Mouse (Mus musculus) lung, embryonic 14.5 days (tissue): ENCODE data around the gene Tent4a. TPM values are rescaled to one million over a fixed set of nuclear protein-coding genes. Genes with fewer than 3 reads are reported as not detected.

Source experiments
- ATAC-seq: fragments of 200-750 bp; cut with Nextera tagmentation; 2 replicates; pipeline ENCODE4 v1.8.0; 2017; ENCODE audit warnings: mild to moderate bottlenecking, moderate TSS enrichment, moderate library complexity; ENCODE audit not compliant: insufficient read depth
- DNase-seq: peaks from one replicate; pipeline ENCODE4 v3.0.0-alpha.2; 2015
- H3K27ac ChIP-seq: fragments of 300-500 bp; sonication (generic); 2 replicates; pipeline ENCODE4 v1.5.1; 2014; ENCODE audit warnings: low read depth, mild to moderate bottlenecking, moderate library complexity
- H3K27me3 ChIP-seq: fragments of 300-500 bp; sonication (generic); 2 replicates; pipeline ENCODE4 v1.6.1; 2014; ENCODE audit warnings: low read length, control low read depth; ENCODE audit not compliant: insufficient read depth
- H3K36me3 ChIP-seq: fragments of 300-500 bp; sonication (generic); 2 replicates; pipeline ENCODE4 v1.6.1; 2014; ENCODE audit warnings: control low read depth; ENCODE audit not compliant: insufficient read depth
- H3K4me1 ChIP-seq: fragments of 300-500 bp; sonication (generic); 2 replicates; pipeline ENCODE4 v1.6.1; 2014; ENCODE audit warnings: antibody characterized with exemption, control low read depth; ENCODE audit not compliant: insufficient read depth
- H3K4me2 ChIP-seq: fragments of 300-500 bp; sonication (generic); 2 replicates; pipeline ENCODE4 v1.6.1; 2014; ENCODE audit warnings: mild to moderate bottlenecking
- H3K4me3 ChIP-seq: fragments of 300-500 bp; sonication (generic); 2 replicates; pipeline ENCODE4 v1.5.1; 2014; ENCODE audit warnings: low read depth, low read length
- H3K9ac ChIP-seq: fragments of 300-500 bp; sonication (generic); 2 replicates; pipeline ENCODE4 v1.6.1; 2014
- H3K9me3 ChIP-seq: fragments of 300-500 bp; sonication (generic); 2 replicates; pipeline ENCODE4 v1.6.1; 2016; ENCODE audit warnings: low read depth, low read length, control low read depth
- CTCF ChIP-seq: IDR thresholded peaks from 2 replicates; pipeline ENCODE4 v1.5.1; 2016; ENCODE audit warnings: antibody characterized with exemption, low read depth
- WGBS: fragments of 180-500 bp; shearing (Covaris S2); extraction: QIAGEN DNeasy Blood & Tissue Kit; methylation state at CpG from one replicate; pipeline ENCODE4 v1.1.7; 2014; 5-methylcytosine and 5-hydroxymethylcytosine counted together
- polyA plus RNA-seq: library from polyadenylated mRNA; unstranded; fragments of >200 nt; fragmentation: Nextera tagmentation; extraction: Ambion mirVana; gene quantifications from 2 replicates; pipeline ENCODE4 v1.2.1, GENCODE M21; 2014

Gene Tent4a
- polyA plus RNA-seq, 1 experiment from 2014 or later: 8.9 TPM

DNA sequence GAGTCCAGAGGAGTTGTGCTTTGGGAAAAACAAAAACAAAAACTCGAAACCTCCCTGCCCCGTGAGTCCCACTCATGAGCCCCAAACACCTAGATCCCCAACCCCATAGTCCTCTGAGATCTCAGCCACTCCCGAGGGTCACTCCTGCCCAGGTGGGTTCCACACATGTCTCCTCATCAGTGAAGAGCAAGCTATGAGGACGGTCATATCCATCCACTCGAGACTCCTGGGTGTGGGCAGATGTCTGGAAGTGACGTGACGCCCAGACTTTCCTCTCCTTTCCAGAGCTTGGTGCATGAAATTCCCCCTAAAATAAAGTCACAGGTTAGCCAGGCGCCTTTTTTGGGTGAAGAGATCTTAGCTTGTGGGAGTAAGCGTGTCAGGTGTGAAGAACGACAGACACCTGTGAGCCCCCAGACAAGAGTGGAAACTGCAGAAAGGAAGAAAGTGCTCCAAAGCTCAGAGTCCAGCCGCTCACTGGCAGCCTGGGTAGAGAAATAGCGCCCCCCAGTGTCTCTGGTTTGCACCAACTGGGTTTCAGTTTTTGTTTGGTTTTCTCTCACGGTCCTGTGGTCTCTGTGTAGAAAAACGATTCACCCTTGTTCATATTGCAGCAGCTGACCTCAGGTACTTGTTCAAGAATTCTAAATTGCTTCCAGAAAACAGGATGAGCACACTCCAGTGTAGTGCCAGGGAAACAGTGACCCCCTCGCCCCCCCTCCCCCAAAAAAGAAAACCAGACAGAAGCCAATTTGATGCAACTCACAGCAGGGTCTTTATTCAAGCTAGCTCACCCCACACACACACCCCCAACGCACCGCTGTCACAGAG, 73.6 kb downstream of the Tent4a start:
- DNase-seq: peak; percentile 91
- peak; percentile 79 for TF ChIP-seq CTCF
- Histone ChIP-seq H3K27me3 (no peaks in the 10 kb centered on the region), H3K4me3 (no peak overlapping the region), H3K9me3 (no peaks in the 10 kb centered on the region), H3K4me2 (peak overlapping the region; percentile 43), H3K27ac (peak overlapping the region; percentile 44), H3K9ac (no peak overlapping the region), H3K36me3 (no peaks in the 10 kb centered on the region), H3K4me1 (0 out of 2 replicates have a peak, but pooled peaks cover 3% of the 10 kb centered on the region)
- peak; percentile 50 for ATAC-seq
- WGBS: 27% methylated on average over 17 of the region's 17 CpGs

DNA sequence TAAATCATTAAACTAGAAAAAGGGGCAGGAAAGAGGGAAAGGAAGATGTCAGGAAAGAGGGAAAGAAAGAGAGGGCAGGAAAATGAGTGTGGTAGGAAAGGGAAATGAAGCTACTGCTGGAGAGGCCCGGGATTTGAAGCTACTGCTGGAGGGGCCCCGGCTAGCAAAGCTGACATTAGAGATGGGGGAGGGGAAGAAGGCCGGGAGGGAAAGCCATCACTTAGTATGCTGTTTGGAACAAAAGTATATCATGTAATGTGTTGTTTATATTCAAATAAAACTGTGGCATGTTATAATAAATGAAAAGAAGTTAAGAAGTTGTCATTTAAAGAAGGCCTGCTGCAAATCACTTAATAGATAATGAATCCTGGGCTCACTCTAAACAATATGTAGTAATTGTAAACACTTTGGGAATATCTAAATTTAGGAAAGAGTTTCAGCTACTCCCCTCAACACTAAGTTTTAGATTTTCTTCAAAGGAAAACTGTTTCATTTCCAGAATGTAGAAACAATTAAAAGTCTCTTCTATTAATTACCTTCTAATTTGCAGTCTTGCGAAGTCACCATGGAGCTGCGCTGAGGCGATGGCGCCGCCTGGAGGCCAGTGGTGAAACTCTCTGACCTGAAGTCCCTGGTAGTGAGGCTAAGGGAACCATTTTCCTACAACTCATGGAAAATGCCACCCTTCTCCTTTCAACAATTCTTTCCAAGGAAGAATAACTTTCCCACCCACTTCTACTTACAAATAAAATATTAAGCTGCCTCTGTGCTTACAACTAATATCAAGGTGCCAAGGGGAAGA, 74.6 kb downstream of the Tent4a start:
- Histone ChIP-seq H3K4me3 (no peak overlapping the region), H3K4me2 (no peak overlapping the region)
- DNase-seq: peak; percentile 92

DNA sequence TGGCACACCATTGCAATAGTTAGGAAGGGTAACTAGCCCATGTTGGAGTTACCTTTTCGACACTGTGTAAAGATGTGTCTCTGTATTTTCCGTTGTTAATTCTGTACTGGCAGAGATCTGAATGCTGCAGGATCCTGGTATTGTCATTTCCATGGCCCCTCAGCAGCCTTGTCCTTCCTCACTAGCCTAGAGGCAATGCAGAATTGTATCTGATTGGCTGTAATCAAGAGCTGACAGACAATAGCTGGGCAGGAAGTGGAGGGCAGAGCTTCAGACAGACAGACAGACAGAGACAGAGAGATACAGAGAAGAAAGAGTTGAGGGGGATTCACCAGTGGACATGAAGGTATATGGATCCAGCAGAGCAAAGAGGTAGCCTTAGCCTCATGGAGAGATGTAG, 75.5 kb downstream of the Tent4a start:
- no peaks in the 10 kb centered on the region for H3K36me3 ChIP-seq
- WGBS: 83% methylated on average over 2 of the region's 2 CpGs
- no peaks in the 10 kb centered on the region for H3K9me3 ChIP-seq
- no peak for TF ChIP-seq CTCF
- no peak overlapping the region for H3K9ac ChIP-seq
- no peak overlapping the region for H3K4me2 ChIP-seq
- no peak for ATAC-seq
- no peak overlapping the region for H3K4me3 ChIP-seq
- DNase-seq: no peak
- H3K27me3 ChIP-seq: no peaks in the 10 kb centered on the region
- H3K4me1 ChIP-seq: 0 out of 2 replicates have a peak, but pooled peaks cover 3% of the 10 kb centered on the region
- peak overlapping the region; percentile 45; the same call in 1 of the 2 replicates for H3K27ac ChIP-seq

More for the DNA sequence above, 74.6 kb downstream of the Tent4a start:
- peak; percentile 91 for TF ChIP-seq CTCF
- H3K36me3 ChIP-seq: no peaks in the 10 kb centered on the region
- no peaks in the 10 kb centered on the region for H3K27me3 ChIP-seq
- WGBS: 9% methylated on average over 8 of the region's 8 CpGs
- no peaks in the 10 kb centered on the region for H3K9me3 ChIP-seq
- no peak overlapping the region for H3K9ac ChIP-seq
- H3K27ac ChIP-seq: peak overlapping the region; percentile 44
- ATAC-seq: peak; percentile 83
- H3K4me1 ChIP-seq: 0 out of 2 replicates have a peak, but pooled peaks cover 3% of the 10 kb centered on the region

DNA sequence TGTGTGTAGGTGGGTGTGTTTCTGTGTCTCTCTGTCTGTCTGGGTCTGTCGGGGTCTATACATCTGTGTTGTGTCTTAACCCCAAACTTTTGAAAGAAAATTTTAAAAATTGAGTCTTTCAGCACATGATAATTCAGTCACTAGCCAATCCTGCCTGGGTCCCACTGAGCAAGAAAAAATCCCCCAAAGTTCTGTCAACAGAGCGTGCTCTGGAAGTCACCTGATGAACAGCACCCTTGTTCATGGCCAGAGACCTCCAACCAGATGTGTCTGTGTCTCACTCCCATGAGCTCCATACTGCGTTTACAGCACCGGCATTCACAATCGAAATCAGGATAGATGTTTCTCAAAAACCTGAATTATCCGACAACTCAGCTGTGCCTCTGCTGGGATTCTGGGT, 76.0 kb downstream of the Tent4a start:
- H3K4me3 ChIP-seq: no peak overlapping the region
- H3K36me3 ChIP-seq: no peaks in the 10 kb centered on the region
- H3K9ac ChIP-seq: no peak overlapping the region
- 87% methylated on average over 6 of the region's 6 CpGs for WGBS
- no peak for DNase-seq
- H3K4me2 ChIP-seq: no peak overlapping the region
- H3K4me1 ChIP-seq: 0 out of 2 replicates have a peak, but pooled peaks cover 3% of the 10 kb centered on the region
- no peaks in the 10 kb centered on the region for H3K27me3 ChIP-seq
- H3K9me3 ChIP-seq: no peaks in the 10 kb centered on the region
- TF ChIP-seq CTCF: no peak
- no peak for ATAC-seq
- H3K27ac ChIP-seq: no peak overlapping the region

DNA sequence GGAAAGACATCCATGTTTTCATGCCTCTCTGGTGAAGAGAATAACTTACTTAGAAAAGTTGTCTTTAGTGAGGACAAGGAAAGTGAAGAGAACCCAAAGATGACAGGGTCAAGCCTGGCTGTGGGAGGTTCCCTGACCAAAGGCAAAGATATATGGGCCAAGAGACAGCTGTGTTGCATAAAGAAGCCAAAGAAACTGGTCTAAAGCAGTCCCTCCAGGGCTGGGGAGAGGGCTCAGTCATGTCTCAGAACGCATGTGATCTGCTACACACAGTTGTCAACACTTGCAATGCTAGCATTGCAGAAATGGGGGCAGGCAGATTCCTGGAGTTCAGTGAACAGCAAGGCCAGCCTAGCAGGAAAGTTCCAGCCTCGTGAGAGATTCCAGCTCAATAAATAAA, 77.3 kb downstream of the Tent4a start:
- H3K4me3 ChIP-seq: no peak overlapping the region
- H3K27me3 ChIP-seq: no peaks in the 10 kb centered on the region
- WGBS: 41% methylated on average over 2 of the region's 2 CpGs
- H3K9me3 ChIP-seq: no peaks in the 10 kb centered on the region
- no peaks in the 10 kb centered on the region for H3K36me3 ChIP-seq
- DNase-seq (peak; percentile 55), ATAC-seq (no peak)
- H3K4me2 ChIP-seq: no peak overlapping the region
- no peak overlapping the region for H3K9ac ChIP-seq
- TF ChIP-seq CTCF: no peak
- H3K27ac ChIP-seq: no peak overlapping the region; the same call in 1 of the 2 replicates
- H3K4me1 ChIP-seq: 0 out of 2 replicates have a peak, but pooled peaks cover 3% of the 10 kb centered on the region

DNA sequence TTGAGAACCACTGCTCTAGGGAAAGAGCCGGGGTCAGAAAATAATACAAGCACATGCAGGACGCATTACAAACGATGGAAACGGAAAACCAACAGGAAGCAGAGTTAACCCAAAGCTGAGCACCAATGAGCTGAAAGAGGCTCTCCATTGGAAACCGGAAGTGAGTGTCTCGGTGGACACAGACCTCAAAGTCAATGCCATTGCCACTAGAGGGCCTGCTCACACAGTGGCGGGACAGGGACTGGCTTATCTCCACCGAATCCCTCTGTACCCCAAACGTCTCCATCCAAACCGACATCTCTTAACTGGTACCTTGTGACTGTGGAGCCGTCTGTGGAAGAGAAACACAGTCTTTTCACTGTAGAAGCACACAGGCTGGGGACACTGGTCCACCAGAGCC, 77.8 kb downstream of the Tent4a start:
- no peaks in the 10 kb centered on the region for H3K36me3 ChIP-seq
- WGBS: 73% methylated on average over 11 of the region's 11 CpGs
- no peaks in the 10 kb centered on the region for H3K27me3 ChIP-seq
- 0 out of 2 replicates have a peak, but pooled peaks cover 3% of the 10 kb centered on the region for H3K4me1 ChIP-seq
- DNase-seq: peak; percentile 13
- H3K4me3 ChIP-seq: no peak overlapping the region
- no peaks in the 10 kb centered on the region for H3K9me3 ChIP-seq
- H3K4me2 ChIP-seq: no peak overlapping the region
- no peak overlapping the region; the same call in 1 of the 2 replicates for H3K27ac ChIP-seq
- no peak for ATAC-seq
- H3K9ac ChIP-seq: no peak overlapping the region
- TF ChIP-seq CTCF: 0 out of 2 replicates have a peak, but pooled peaks have one; percentile 23
